8 mouse cellular contexts compared by ENCODE assay signal in the genomic region with DNA sequence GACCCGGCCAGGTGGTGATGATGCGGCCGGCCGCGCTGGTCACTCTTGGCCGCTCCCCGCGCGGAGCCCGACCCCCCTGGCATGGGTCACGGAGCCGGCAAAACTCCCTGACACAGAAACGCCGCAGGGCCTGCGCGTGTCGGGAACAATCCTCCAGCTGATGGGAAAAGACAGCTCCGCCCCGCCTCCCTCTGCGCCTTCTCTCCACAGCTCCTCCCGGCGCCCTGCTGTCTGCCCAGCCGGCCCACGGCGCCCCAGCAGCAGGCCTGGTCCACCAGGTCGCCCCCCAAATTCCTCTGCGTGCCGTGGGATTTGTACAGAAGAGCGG. TPM values are rescaled to one million over a fixed set of nuclear protein-coding genes. Genes with fewer than 3 reads are reported as not detected.
DNase-seq lines count a peak whose midpoint lies in the region; ATAC-seq and TF ChIP-seq lines count a peak whose summit lies in the region.

No protein-coding gene starts in this region.

- peak in 1 of 2 experiments; percentile 15 for DNase-seq in left cerebral cortex, adult 2 months (ENCODE audit: extremely low spot score in 1 of 2, low spot score in 2 of 2)
- DNase-seq in left cerebral cortex, postnatal 4 days = no peak
- peak; percentile 30 for DNase-seq in kidney, adult 11 months
- peak; percentile 68 for DNase-seq in midbrain, embryonic 10.5 days (ENCODE audit: low spot score)
- DNase-seq in urinary bladder, adult 18-20 months (ENCODE audit: low spot score in 2 of 2) = no peak
- DNase-seq in urinary bladder, adult 2 months (ENCODE audit: low spot score) = no peak
- no peak for DNase-seq in left cerebral cortex, adult 11 months (ENCODE audit: low spot score)

- no peak for TF ChIP-seq CTCF in left cerebral cortex, adult 2 months (IDR thresholded peaks at IDR 0.05)

- intact Hi-C loops in left cerebral cortex, adult 2 months (cut with DNase I) = no loop called here
- intact Hi-C loops in left cerebral cortex, postnatal 4 days (cut with DNase I) = no loop called here

- under 1% methylated on average over 29 of the region's 29 CpGs for WGBS in embryonic facial prominence, embryonic 12.5 days
- WGBS in midbrain, embryonic 10.5 days = under 1% methylated on average over 29 of the region's 29 CpGs

- H3K9ac ChIP-seq in embryonic facial prominence, embryonic 12.5 days = peak overlapping the region; percentile 37

- H3K36me3 ChIP-seq in embryonic facial prominence, embryonic 12.5 days = no peaks in the 10 kb centered on the region
- H3K36me3 ChIP-seq in midbrain, embryonic 10.5 days = no peaks in the 10 kb centered on the region

- peak overlapping the region; percentile 85 for H3K4me2 ChIP-seq in embryonic facial prominence, embryonic 12.5 days (replicated peaks)

- H3K9me3 ChIP-seq in embryonic facial prominence, embryonic 12.5 days = no peaks in the 10 kb centered on the region
- no peaks in the 10 kb centered on the region for H3K9me3 ChIP-seq in midbrain, embryonic 10.5 days (replicated peaks)

- H3K27ac ChIP-seq in left cerebral cortex, adult 2 months = no peak overlapping the region
- H3K27ac ChIP-seq in embryonic facial prominence, embryonic 12.5 days = no peak overlapping the region
- H3K27ac ChIP-seq in midbrain, embryonic 10.5 days (replicated peaks) = peak overlapping the region; percentile 59; the same call in 1 of the 2 replicates

- H3K4me3 ChIP-seq in left cerebral cortex, adult 2 months = peak overlapping the region; percentile 29
- peak overlapping the region; percentile 39 for H3K4me3 ChIP-seq in embryonic facial prominence, embryonic 12.5 days
- peak overlapping the region; percentile 62 for H3K4me3 ChIP-seq in midbrain, embryonic 10.5 days

- H3K27me3 ChIP-seq in embryonic facial prominence, embryonic 12.5 days = peaks cover 83% of the 10 kb centered on the region
- peaks cover 91% of the 10 kb centered on the region for H3K27me3 ChIP-seq in midbrain, embryonic 10.5 days (ENCODE audit: low read depth, poor library complexity, severe bottlenecking)

- ATAC-seq in embryonic facial prominence, embryonic 12.5 days (ENCODE audit: insufficient number of reproducible peaks, insufficient read depth, low FRiP score, low TSS enrichment) = 0 out of 2 replicates have a peak, but pooled peaks have one; percentile 29

- peaks cover 32% of the 10 kb centered on the region for H3K4me1 ChIP-seq in embryonic facial prominence, embryonic 12.5 days
- H3K4me1 ChIP-seq in midbrain, embryonic 10.5 days = peaks cover 46% of the 10 kb centered on the region

RNA-seq across cellular contexts. Expression of gene Pax2, which starts 35.7 kb away (rescaled TPM):
- total RNA-seq in left cerebral cortex, adult 2 months (2021) = under 1 TPM; 0.14 to 0.28 TPM
- total RNA-seq in left cerebral cortex, postnatal 4 days (2021) = under 1 TPM; 0.26 to 0.36 TPM
- polyA plus RNA-seq in embryonic facial prominence, embryonic 12.5 days (2016; fragmentation: Nextera tagmentation; extraction: Ambion mirVana) = 0.55 and 0.95 TPM in 2 replicates
- 0.60 and 1.1 TPM in 2 replicates for polyA plus RNA-seq in midbrain, embryonic 10.5 days (2016; fragmentation: Nextera tagmentation; extraction: Ambion mirVana)
- 0.03 TPM in 1 of 2 replicates, not detected in the other for polyA plus RNA-seq in urinary bladder, adult 2 months (2012; rRNA removed)

Comparison
In these comparisons a context has a peak if more than half of its experiments do, and no peak if none do; other contexts are left out.
1. DNase-seq: peak in kidney, adult 11 months (single experiment) and midbrain, embryonic 10.5 days (single experiment); none in left cerebral cortex, postnatal 4 days (single experiment), urinary bladder, adult 18-20 months (0 of 2), urinary bladder, adult 2 months (single experiment) and left cerebral cortex, adult 11 months (single experiment).
2. Peak in every context shown above with its lines, with median percentiles within 50 percentile points of each other: H3K4me3 ChIP-seq.